Mouse (Mus musculus): ENCODE data around the gene Vamp3. TPM values are rescaled to one million over a fixed set of nuclear protein-coding genes. Genes with fewer than 3 reads are reported as not detected.
A peak's percentile ranks its signal among the peaks of the same experiment; 100 is the strongest.

The Vamp3 gene
- polyA plus RNA-seq (2012; ENCODE audit: insufficient read depth, insufficient read length, low replicate concordance, missing spikeins): not detected in 2 replicates

GRCm38 (mm10) chr4:151057347-151058321 is at the start of gene Vamp3:
Vamp3 (minus strand) TSS chr4:151057963.
- Histone ChIP-seq H3K4me1 (ENCODE audit: control insufficient read depth, insufficient read depth, low read length) (no peaks in the 10 kb centered on the region), H3K4me3 (ENCODE audit: insufficient read depth, low read depth, low read length) (peak within 1 kb of the TSS; percentile 67), H3K27ac (ENCODE audit: insufficient read depth, low read depth, low read length) (peak within 1 kb of the TSS; percentile 84)
- no peak for TF ChIP-seq CTCF (IDR thresholded peaks at IDR 0.05; ENCODE audit: insufficient read depth, low read depth, low read length)
- peak; percentile 63; the same call in 1 of the 2 replicates for TF ChIP-seq POLR2A (IDR thresholded peaks at IDR 0.05; ENCODE audit: insufficient read depth, low read depth, low read length)
- WGBS: under 1% methylated on average over 114 of the region's 114 CpGs

- H3K4me1 ChIP-seq (ENCODE audit: control insufficient read depth, insufficient read depth, low read length): peaks cover 26% of the 10 kb centered on the region
- no peak for TF ChIP-seq POLR2A (IDR thresholded peaks at IDR 0.05; ENCODE audit: insufficient read depth, low read depth, low read length)
- no peak for TF ChIP-seq CTCF (IDR thresholded peaks at IDR 0.05; ENCODE audit: insufficient read depth, low read depth, low read length)
- H3K4me3 ChIP-seq (ENCODE audit: insufficient read depth, low read depth, low read length): peak overlapping the region; percentile 38
- WGBS: 10% methylated on average over 10 of the region's 10 CpGs
- H3K27ac ChIP-seq (ENCODE audit: insufficient read depth, low read depth, low read length): 0 out of 2 replicates have a peak overlapping the region, but pooled peaks have one; percentile 40
Measured at GRCm38 (mm10) chr4:151106468-151106867, 48.7 kb upstream of the Vamp3 start.

GRCm38 (mm10) chr4:151105886-151106285 is 48.1 kb upstream of the Vamp3 start:
- WGBS: 14% methylated on average over 6 of the region's 6 CpGs
- H3K4me3 ChIP-seq (ENCODE audit: insufficient read depth, low read depth, low read length): peak overlapping the region; percentile 38; the same call in 1 of the 2 replicates
- H3K27ac ChIP-seq (ENCODE audit: insufficient read depth, low read depth, low read length): no peak overlapping the region
- H3K4me1 ChIP-seq (ENCODE audit: control insufficient read depth, insufficient read depth, low read length): peaks cover 26% of the 10 kb centered on the region
- TF ChIP-seq CTCF (IDR thresholded peaks at IDR 0.05; ENCODE audit: insufficient read depth, low read depth, low read length) (no peak), POLR2A (IDR thresholded peaks at IDR 0.05; ENCODE audit: insufficient read depth, low read depth, low read length) (no peak)

- peak overlapping the region; percentile 41; the same call in 1 of the 2 replicates for H3K27ac ChIP-seq (ENCODE audit: insufficient read depth, low read depth, low read length)
- 0 out of 2 replicates have a peak overlapping the region, but pooled peaks have one; percentile 14 for H3K4me3 ChIP-seq (ENCODE audit: insufficient read depth, low read depth, low read length)
- H3K4me1 ChIP-seq (ENCODE audit: control insufficient read depth, insufficient read depth, low read length): peaks cover 31% of the 10 kb centered on the region
- 51% methylated on average over 10 of the region's 10 CpGs for WGBS
- TF ChIP-seq POLR2A (IDR thresholded peaks at IDR 0.05; ENCODE audit: insufficient read depth, low read depth, low read length) (no peak), CTCF (IDR thresholded peaks at IDR 0.05; ENCODE audit: insufficient read depth, low read depth, low read length) (no peak)
Measured at GRCm38 (mm10) chr4:151104147-151104546, 46.4 kb upstream of the Vamp3 start.

GRCm38 (mm10) chr4:151103646-151104045 is 45.9 kb upstream of the Vamp3 start:
- Histone ChIP-seq H3K4me3 (ENCODE audit: insufficient read depth, low read depth, low read length) (no peak overlapping the region), H3K27ac (ENCODE audit: insufficient read depth, low read depth, low read length) (no peak overlapping the region), H3K4me1 (ENCODE audit: control insufficient read depth, insufficient read depth, low read length) (peaks cover 28% of the 10 kb centered on the region)
- 36% methylated on average over 11 of the region's 11 CpGs for whole genome bisulfite sequencing
- TF ChIP-seq CTCF (IDR thresholded peaks at IDR 0.05; ENCODE audit: insufficient read depth, low read depth, low read length) (no peak), POLR2A (IDR thresholded peaks at IDR 0.05; ENCODE audit: insufficient read depth, low read depth, low read length) (no peak)

- no peak overlapping the region for H3K4me3 ChIP-seq (ENCODE audit: insufficient read depth, low read depth, low read length)
- TF ChIP-seq CTCF (IDR thresholded peaks at IDR 0.05; ENCODE audit: insufficient read depth, low read depth, low read length) (no peak), POLR2A (IDR thresholded peaks at IDR 0.05; ENCODE audit: insufficient read depth, low read depth, low read length) (no peak)
- WGBS: 33% methylated on average over 11 of the region's 11 CpGs
- peaks cover 40% of the 10 kb centered on the region for H3K4me1 ChIP-seq (ENCODE audit: control insufficient read depth, insufficient read depth, low read length)
- H3K27ac ChIP-seq (ENCODE audit: insufficient read depth, low read depth, low read length): peak overlapping the region; percentile 4; the same call in 1 of the 2 replicates
Measured at GRCm38 (mm10) chr4:151097104-151097438, 39.3 kb upstream of the Vamp3 start.

- WGBS: 43% methylated on average over 18 of the region's 18 CpGs
- Histone ChIP-seq H3K27ac (ENCODE audit: insufficient read depth, low read depth, low read length) (no peak overlapping the region), H3K4me1 (ENCODE audit: control insufficient read depth, insufficient read depth, low read length) (peaks cover 35% of the 10 kb centered on the region), H3K4me3 (ENCODE audit: insufficient read depth, low read depth, low read length) (no peak overlapping the region)
- TF ChIP-seq POLR2A (IDR thresholded peaks at IDR 0.05; ENCODE audit: insufficient read depth, low read depth, low read length) (no peak), CTCF (IDR thresholded peaks at IDR 0.05; ENCODE audit: insufficient read depth, low read depth, low read length) (no peak)
Measured at GRCm38 (mm10) chr4:151096334-151097103, 38.8 kb upstream of the Vamp3 start.

GRCm38 (mm10) chr4:151095207-151095606 is 37.4 kb upstream of the Vamp3 start:
- WGBS: 21% methylated on average over 2 of the region's 2 CpGs
- TF ChIP-seq POLR2A (IDR thresholded peaks at IDR 0.05; ENCODE audit: insufficient read depth, low read depth, low read length) (no peak), CTCF (IDR thresholded peaks at IDR 0.05; ENCODE audit: insufficient read depth, low read depth, low read length) (no peak)
- Histone ChIP-seq H3K4me3 (ENCODE audit: insufficient read depth, low read depth, low read length) (no peak overlapping the region), H3K4me1 (ENCODE audit: control insufficient read depth, insufficient read depth, low read length) (peaks cover 37% of the 10 kb centered on the region), H3K27ac (ENCODE audit: insufficient read depth, low read depth, low read length) (no peak overlapping the region)
